Mouse (Mus musculus): Measurements from ENCODE around the gene Repin1. TPM values are rescaled to one million over a fixed set of nuclear protein-coding genes. Genes with fewer than 3 reads are reported as not detected.

Repin1 gene
- polyA plus RNA-seq, 1 experiment from 2014 or later, result 41.9 TPM

DNA sequence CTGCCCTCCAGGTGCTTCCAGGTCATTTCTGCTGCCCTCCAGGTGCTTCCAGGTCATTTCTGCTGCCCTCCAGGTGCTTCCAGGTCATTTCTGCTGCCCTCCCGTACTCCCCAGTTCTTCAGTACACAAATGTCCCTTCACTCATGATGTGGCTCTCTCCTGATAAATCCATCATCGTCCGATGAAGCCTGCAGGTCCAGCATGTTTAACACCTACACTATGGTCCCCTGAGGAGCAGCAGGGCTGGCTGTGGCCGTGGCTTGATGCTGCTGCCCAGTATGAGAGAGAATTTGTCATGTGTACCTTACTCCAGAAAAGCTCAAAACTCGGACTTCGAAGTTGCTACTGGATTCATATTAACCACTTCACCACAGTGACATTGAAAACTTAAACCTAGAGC lies 47.7 kb downstream of the Repin1 start:
- no peaks in the 10 kb centered on the region for H3K27me3 ChIP-seq (replicated peaks; ENCODE audit: control insufficient read depth, insufficient read depth, low read length)
- no peaks in the 10 kb centered on the region for H3K4me1 ChIP-seq (ENCODE audit: control insufficient read depth, insufficient read depth, low read depth, low read length)
- no peaks in the 10 kb centered on the region for H3K9me3 ChIP-seq (ENCODE audit: control insufficient read depth, low read length)
- WGBS, result 86% methylated on average over 6 of the region's 6 CpGs
- H3K27ac ChIP-seq (ENCODE audit: low read depth, low read length), result no peak overlapping the region
- ATAC-seq, result no peak
- no peak overlapping the region for H3K4me3 ChIP-seq (ENCODE audit: low read length)
- no peaks in the 10 kb centered on the region for H3K36me3 ChIP-seq (ENCODE audit: control insufficient read depth, insufficient read depth, low read length)
- no peak overlapping the region for H3K9ac ChIP-seq (ENCODE audit: low read depth, low read length)
- no peak overlapping the region for H3K4me2 ChIP-seq (ENCODE audit: low read length)

DNA sequence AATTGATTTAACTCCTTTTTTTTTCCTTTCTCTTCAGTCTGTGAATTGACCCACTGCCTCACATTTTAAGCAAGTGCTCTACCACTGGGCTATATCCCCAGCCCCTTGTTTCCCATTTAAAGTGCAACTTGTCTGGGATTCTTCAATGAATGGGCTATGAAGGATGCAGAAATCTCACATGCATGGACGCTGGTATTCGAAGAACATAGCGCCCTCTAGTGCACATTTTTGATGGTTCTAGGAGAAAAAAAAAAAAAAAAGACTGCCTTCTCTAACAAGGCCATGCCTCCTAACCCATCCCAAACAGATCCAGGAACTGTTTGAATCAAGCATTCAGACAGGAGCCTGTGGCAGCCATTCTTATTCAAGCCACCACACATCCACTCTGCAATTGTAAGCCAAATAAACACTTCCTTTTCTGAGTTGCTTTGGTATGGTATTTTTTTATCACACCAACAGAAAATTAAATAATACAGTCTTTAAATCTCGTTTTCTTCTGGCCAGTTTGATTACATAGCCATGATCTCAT lies 49.1 kb downstream of the Repin1 start:
- 21% methylated on average over 4 of the region's 4 CpGs for WGBS
- H3K4me3 ChIP-seq (ENCODE audit: low read length), result no peak overlapping the region
- peak; percentile 45; the same call in 1 of the 2 replicates for ATAC-seq
- no peaks in the 10 kb centered on the region for H3K36me3 ChIP-seq (ENCODE audit: control insufficient read depth, insufficient read depth, low read length)
- H3K4me2 ChIP-seq (ENCODE audit: low read length), result no peak overlapping the region
- no peak overlapping the region for H3K9ac ChIP-seq (ENCODE audit: low read depth, low read length)
- H3K4me1 ChIP-seq (ENCODE audit: control insufficient read depth, insufficient read depth, low read depth, low read length), result no peaks in the 10 kb centered on the region
- no peak overlapping the region for H3K27ac ChIP-seq (ENCODE audit: low read depth, low read length)
- no peaks in the 10 kb centered on the region for H3K9me3 ChIP-seq (ENCODE audit: control insufficient read depth, low read length)
- H3K27me3 ChIP-seq (replicated peaks; ENCODE audit: control insufficient read depth, insufficient read depth, low read length), result no peaks in the 10 kb centered on the region

DNA sequence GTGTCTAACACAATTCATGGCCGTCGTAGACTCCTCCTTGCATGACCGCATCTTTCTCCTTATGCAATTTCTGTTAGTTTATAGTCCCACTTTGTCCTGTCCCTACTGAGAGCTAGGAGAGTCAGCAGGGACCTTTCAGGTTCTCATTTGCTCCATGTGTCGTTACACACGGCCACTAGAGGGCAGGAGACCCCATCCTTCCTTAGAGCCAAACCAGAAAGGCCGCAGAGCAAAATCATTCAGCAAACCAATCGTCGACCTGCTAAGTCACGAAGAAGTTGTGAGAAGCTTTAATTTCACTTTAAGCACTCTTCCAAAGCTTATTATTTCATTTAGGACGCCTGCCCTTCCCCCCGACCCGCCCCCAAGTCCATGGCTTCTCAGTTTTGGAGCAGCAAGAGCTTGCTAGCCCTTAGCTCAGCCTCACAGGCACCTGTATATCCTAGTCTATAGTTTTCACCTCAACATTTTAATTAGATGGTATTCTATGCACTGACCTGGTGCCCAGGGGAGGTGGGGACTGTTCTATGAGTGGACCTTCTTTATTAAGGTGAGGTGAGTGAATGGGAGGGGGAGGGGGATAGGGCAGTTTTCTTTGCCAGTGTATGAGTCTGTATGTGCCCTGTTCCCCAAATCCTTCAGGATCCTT lies 52.1 kb downstream of the Repin1 start:
- no peaks in the 10 kb centered on the region for H3K36me3 ChIP-seq (ENCODE audit: control insufficient read depth, insufficient read depth, low read length)
- ATAC-seq, result 0 out of 2 replicates have a peak, but pooled peaks have one; percentile 48
- H3K27ac ChIP-seq (ENCODE audit: low read depth, low read length), result no peak overlapping the region
- no peak overlapping the region for H3K4me2 ChIP-seq (ENCODE audit: low read length)
- H3K9ac ChIP-seq (ENCODE audit: low read depth, low read length), result no peak overlapping the region
- H3K4me1 ChIP-seq (ENCODE audit: control insufficient read depth, insufficient read depth, low read depth, low read length), result no peaks in the 10 kb centered on the region
- H3K4me3 ChIP-seq (ENCODE audit: low read length), result no peak overlapping the region
- WGBS, result 18% methylated on average over 12 of the region's 12 CpGs
- H3K9me3 ChIP-seq (ENCODE audit: control insufficient read depth, low read length), result no peaks in the 10 kb centered on the region
- no peaks in the 10 kb centered on the region for H3K27me3 ChIP-seq (replicated peaks; ENCODE audit: control insufficient read depth, insufficient read depth, low read length)

DNA sequence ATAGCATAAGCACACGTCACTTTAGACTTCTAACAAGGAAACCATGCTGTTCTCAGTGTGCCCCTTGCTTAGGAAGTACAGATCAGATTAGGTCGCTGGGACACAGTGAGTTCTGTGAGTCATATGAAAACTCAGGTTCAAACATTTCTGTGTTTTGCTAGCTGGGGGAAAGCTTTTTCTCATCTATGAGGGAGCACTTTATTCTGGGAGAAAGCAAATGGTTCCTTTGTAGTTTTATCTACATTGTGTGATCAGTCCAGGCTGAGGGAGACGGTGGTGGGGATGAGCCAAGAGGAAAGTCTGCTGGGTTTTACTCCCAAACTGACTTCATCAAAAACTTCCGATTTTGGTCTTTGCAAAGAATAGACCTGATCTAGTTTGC lies 52.6 kb downstream of the Repin1 start:
- H3K4me2 ChIP-seq (ENCODE audit: low read length), result no peak overlapping the region
- no peaks in the 10 kb centered on the region for H3K27me3 ChIP-seq (replicated peaks; ENCODE audit: control insufficient read depth, insufficient read depth, low read length)
- no peaks in the 10 kb centered on the region for H3K4me1 ChIP-seq (ENCODE audit: control insufficient read depth, insufficient read depth, low read depth, low read length)
- H3K9ac ChIP-seq (ENCODE audit: low read depth, low read length), result no peak overlapping the region
- 84% methylated on average over 4 of the region's 4 CpGs for WGBS
- H3K36me3 ChIP-seq (ENCODE audit: control insufficient read depth, insufficient read depth, low read length), result no peaks in the 10 kb centered on the region
- H3K27ac ChIP-seq (ENCODE audit: low read depth, low read length), result no peak overlapping the region
- no peak for ATAC-seq
- H3K4me3 ChIP-seq (ENCODE audit: low read length), result no peak overlapping the region
- H3K9me3 ChIP-seq (ENCODE audit: control insufficient read depth, low read length), result no peaks in the 10 kb centered on the region

DNA sequence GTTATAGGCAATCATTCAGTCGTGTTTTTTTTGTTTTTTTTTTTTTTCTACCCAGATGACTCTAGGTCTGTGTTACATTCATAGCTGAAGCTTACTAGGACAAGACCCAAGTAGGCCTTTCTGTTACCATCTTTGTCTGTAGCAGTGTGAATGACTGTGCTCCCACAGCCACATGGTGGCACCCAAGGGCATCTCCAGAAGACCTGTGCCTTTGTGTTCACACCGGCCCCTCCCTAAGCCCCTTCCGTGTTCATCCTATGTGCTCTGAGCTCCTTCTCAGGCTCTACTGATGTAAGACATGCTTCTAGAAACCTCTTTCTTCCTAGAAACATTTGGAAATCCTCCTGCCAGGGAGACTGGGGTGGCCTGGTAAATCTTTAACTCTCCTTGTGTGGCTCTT lies 53.3 kb downstream of the Repin1 start, which contains the start of gene Gimap8:
Gimap8 (plus strand) TSS at position 240 of the 400 bp plus-strand sequence.
- WGBS, result 40% methylated on average over 3 of the region's 3 CpGs
- no peaks in the 10 kb centered on the region for H3K36me3 ChIP-seq (ENCODE audit: control insufficient read depth, insufficient read depth, low read length)
- ATAC-seq, result no peak

DNA sequence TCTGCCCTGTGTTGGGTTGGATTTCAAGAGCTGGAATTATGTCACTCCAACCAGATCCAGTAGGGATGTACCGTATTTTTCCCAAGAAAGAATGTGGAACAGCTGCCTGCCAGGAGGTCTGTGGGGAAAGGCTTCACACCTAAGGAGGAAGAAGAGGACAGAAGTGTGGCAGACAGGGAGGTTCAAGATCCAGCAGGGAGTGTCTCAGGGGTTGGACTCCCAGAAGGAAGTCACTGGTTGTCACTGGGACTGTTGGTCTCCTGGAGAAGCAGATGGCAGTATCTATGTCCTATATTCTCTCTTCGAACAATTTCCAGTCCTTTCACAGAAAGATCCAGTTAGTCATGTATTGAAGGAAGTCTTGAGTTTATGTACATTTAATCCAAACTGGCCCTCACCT lies 53.9 kb downstream of the Repin1 start:
- H3K4me1 ChIP-seq (ENCODE audit: control insufficient read depth, insufficient read depth, low read depth, low read length), result no peaks in the 10 kb centered on the region
- no peak overlapping the region for H3K27ac ChIP-seq (ENCODE audit: low read depth, low read length)
- no peaks in the 10 kb centered on the region for H3K36me3 ChIP-seq (ENCODE audit: control insufficient read depth, insufficient read depth, low read length)
- no peak for ATAC-seq
- no peaks in the 10 kb centered on the region for H3K9me3 ChIP-seq (ENCODE audit: control insufficient read depth, low read length)
- whole genome bisulfite sequencing, result 89% methylated on average over 2 of the region's 2 CpGs
- no peak overlapping the region for H3K9ac ChIP-seq (ENCODE audit: low read depth, low read length)
- H3K4me3 ChIP-seq (ENCODE audit: low read length), result no peak overlapping the region
- no peaks in the 10 kb centered on the region for H3K27me3 ChIP-seq (replicated peaks; ENCODE audit: control insufficient read depth, insufficient read depth, low read length)
- no peak overlapping the region for H3K4me2 ChIP-seq (ENCODE audit: low read length)

More for the DNA sequence above, 53.3 kb downstream of the Repin1 start, which contains the start of gene Gimap8:
- H3K27me3 ChIP-seq (replicated peaks; ENCODE audit: control insufficient read depth, insufficient read depth, low read length), result no peaks in the 10 kb centered on the region
- H3K9me3 ChIP-seq (ENCODE audit: control insufficient read depth, low read length), result no peaks in the 10 kb centered on the region
- no peak within 1 kb of the TSS for H3K4me2 ChIP-seq (ENCODE audit: low read length)
- H3K4me1 ChIP-seq (ENCODE audit: control insufficient read depth, insufficient read depth, low read depth, low read length), result no peaks in the 10 kb centered on the region
- no peak within 1 kb of the TSS for H3K4me3 ChIP-seq (ENCODE audit: low read length)
- H3K9ac ChIP-seq (ENCODE audit: low read depth, low read length), result no peak within 1 kb of the TSS
- no peak within 1 kb of the TSS for H3K27ac ChIP-seq (ENCODE audit: low read depth, low read length)

Other genes with a start within 250 kb of the Repin1 start
- gene Krba1, start 198.3 kb upstream of the Repin1 start, polyA plus RNA-seq (2015; fragmentation: Nextera tagmentation; extraction: Ambion mirVana), result 26.2 and 27.6 TPM in 2 replicates
- gene Zfp467, start 148.1 kb upstream of the Repin1 start, polyA plus RNA-seq (2015; fragmentation: Nextera tagmentation; extraction: Ambion mirVana), result 26.3 and 27.8 TPM in 2 replicates
- 0.22 and 0.29 TPM in 2 replicates for gene Sspo, start 145.7 kb upstream of the Repin1 start, polyA plus RNA-seq (2015; fragmentation: Nextera tagmentation; extraction: Ambion mirVana)
- gene Atp6v0e2, start 56.3 kb upstream of the Repin1 start, polyA plus RNA-seq (2015; fragmentation: Nextera tagmentation; extraction: Ambion mirVana), result 358 and 389 TPM in 2 replicates
- 20.7 and 29.5 TPM in 2 replicates for gene Lrrc61, start 39.1 kb upstream of the Repin1 start, polyA plus RNA-seq (2015; fragmentation: Nextera tagmentation; extraction: Ambion mirVana)
- 7.8 and 8.2 TPM in 2 replicates for gene Rarres2, start 21.1 kb upstream of the Repin1 start, polyA plus RNA-seq (2015; fragmentation: Nextera tagmentation; extraction: Ambion mirVana)
- gene Gm45021, start 4.3 kb upstream of the Repin1 start, polyA plus RNA-seq (2015; fragmentation: Nextera tagmentation; extraction: Ambion mirVana), result not detected in 2 replicates
- gene Gm44965, start 58 bp downstream of the Repin1 start, polyA plus RNA-seq (2015; fragmentation: Nextera tagmentation; extraction: Ambion mirVana), result 0.87 TPM in 1 of 2 replicates, not detected in the other
- 11.4 and 13.8 TPM in 2 replicates for gene Zfp775, start 8.2 kb downstream of the Repin1 start, polyA plus RNA-seq (2015; fragmentation: Nextera tagmentation; extraction: Ambion mirVana)
- gene AI854703, start 32.9 kb downstream of the Repin1 start, polyA plus RNA-seq (2015; fragmentation: Nextera tagmentation; extraction: Ambion mirVana), result 31.7 and 34.3 TPM in 2 replicates
- gene Gimap8, start 53.4 kb downstream of the Repin1 start, polyA plus RNA-seq (2015; fragmentation: Nextera tagmentation; extraction: Ambion mirVana), result 0.59 and 0.71 TPM in 2 replicates
- 1.8 and 2.3 TPM in 2 replicates for gene Gimap9, start 82.2 kb downstream of the Repin1 start, polyA plus RNA-seq (2015; fragmentation: Nextera tagmentation; extraction: Ambion mirVana)
- 1.3 and 2.3 TPM in 2 replicates for gene Gimap4, start 90.7 kb downstream of the Repin1 start, polyA plus RNA-seq (2015; fragmentation: Nextera tagmentation; extraction: Ambion mirVana)
- gene Gimap6, start 114.3 kb downstream of the Repin1 start, polyA plus RNA-seq (2015; fragmentation: Nextera tagmentation; extraction: Ambion mirVana), result 7.5 and 8.1 TPM in 2 replicates
- gene Gm28053, start 124.7 kb downstream of the Repin1 start, polyA plus RNA-seq (2015; fragmentation: Nextera tagmentation; extraction: Ambion mirVana), result 1.0 and 1.4 TPM in 2 replicates
- not detected in 2 replicates for gene Gimap7, start 124.7 kb downstream of the Repin1 start, polyA plus RNA-seq (2015; fragmentation: Nextera tagmentation; extraction: Ambion mirVana)
- gene Gimap1, start 145.2 kb downstream of the Repin1 start, polyA plus RNA-seq (2015; fragmentation: Nextera tagmentation; extraction: Ambion mirVana), result 4.8 and 5.7 TPM in 2 replicates
- 1.5 and 1.8 TPM in 2 replicates for gene Gimap5, start 152.3 kb downstream of the Repin1 start, polyA plus RNA-seq (2015; fragmentation: Nextera tagmentation; extraction: Ambion mirVana)
- not detected in 2 replicates for gene Gimap3, start 177.0 kb downstream of the Repin1 start, polyA plus RNA-seq (2015; fragmentation: Nextera tagmentation; extraction: Ambion mirVana)
- 28.1 and 30.8 TPM in 2 replicates for gene Tmem176a, start 247.0 kb downstream of the Repin1 start, polyA plus RNA-seq (2015; fragmentation: Nextera tagmentation; extraction: Ambion mirVana)
- gene Tmem176b, start 247.6 kb downstream of the Repin1 start, polyA plus RNA-seq (2015; fragmentation: Nextera tagmentation; extraction: Ambion mirVana), result 140 and 143 TPM in 2 replicates

Measured in hindbrain, embryonic 16.5 days (tissue).